Mouse (Mus musculus) heart, postnatal 14 days (tissue): ENCODE results near the gene C2cd2. TPM values are rescaled to one million over a fixed set of nuclear protein-coding genes. Genes with fewer than 3 reads are reported as not detected.
"Not testable (repeated sequence)": the region's sequence is repeated elsewhere in the genome, so short reads cannot be mapped to it uniquely, and the experiment has no call there.

ENCODE experiments used
- DNase-seq, 2 experiments: peaks; one replicate each; pipeline ENCODE4 v3.0.0; 2021 to 2022
- intact Hi-C: fragments of 180-260 bp; cut with DNase I; formaldehyde crosslinking; loops from one replicate; pipeline ENCODE4 v1.15.1; 2025
- total RNA-seq, 2 experiments: library from RNA; stranded (reverse); gene quantifications; 2 replicates each; pipeline ENCODE4 v1.2.3; 2021

The C2cd2 gene
- total RNA-seq, 2 experiments from 2014 or later = 25.1 to 27.3 TPM

GRCm38 (mm10) chr16:97952371-97952770, 10.0 kb downstream of the C2cd2 start:
- no peak for DNase-seq
- intact Hi-C loops = no loop called here

GRCm38 (mm10) chr16:97950061-97950460, 12.3 kb downstream of the C2cd2 start:
- intact Hi-C loops = no loop called here

DNA sequence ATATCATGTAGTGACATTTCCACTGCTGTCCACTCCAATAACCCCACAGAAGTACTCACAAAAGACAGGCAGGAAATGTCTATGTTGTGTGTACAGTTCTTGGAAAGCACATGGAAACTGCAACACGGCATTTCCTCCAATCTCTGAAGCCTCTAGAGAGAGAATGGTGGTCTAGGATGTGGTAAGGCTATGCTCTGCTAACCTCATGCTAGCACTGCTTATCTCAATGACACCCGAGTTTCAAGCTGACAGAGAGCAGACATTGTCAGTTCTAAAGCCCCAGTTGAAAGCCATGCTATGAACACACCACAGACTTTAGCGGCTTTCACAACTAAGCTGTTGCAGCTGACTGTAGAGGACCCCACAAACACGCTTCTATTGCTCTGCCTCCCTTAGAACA, 13.6 kb downstream of the C2cd2 start:
- intact Hi-C loops = no loop called here
- DNase-seq = no peak

More at GRCm38 (mm10) chr16:97950061-97950460, 12.3 kb downstream of the C2cd2 start:
- DNase-seq = no peak

DNA sequence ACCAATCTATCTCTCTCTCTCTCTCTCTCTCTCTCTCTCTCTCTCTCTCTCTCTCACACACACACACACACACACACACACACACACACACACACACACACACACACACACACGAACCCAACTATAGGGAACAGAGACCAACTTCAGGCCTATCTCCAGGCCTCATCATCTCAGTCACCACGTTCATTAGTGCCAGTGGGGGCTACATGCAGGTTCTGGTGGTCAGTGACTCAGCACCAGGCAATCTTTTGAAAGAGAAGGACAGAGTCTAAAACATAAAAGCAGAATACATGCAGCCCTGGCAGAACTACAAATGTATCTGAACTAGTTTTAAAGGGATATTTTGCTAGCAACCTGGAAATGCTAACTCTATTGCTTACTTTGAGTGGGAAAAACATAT, 15.4 kb downstream of the C2cd2 start:
- intact Hi-C loops, DNase-seq: not testable (repeated sequence)

- intact Hi-C loops = no loop called here
- DNase-seq = no peak
Observed at GRCm38 (mm10) chr16:97941844-97942243, 20.6 kb downstream of the C2cd2 start.

DNA sequence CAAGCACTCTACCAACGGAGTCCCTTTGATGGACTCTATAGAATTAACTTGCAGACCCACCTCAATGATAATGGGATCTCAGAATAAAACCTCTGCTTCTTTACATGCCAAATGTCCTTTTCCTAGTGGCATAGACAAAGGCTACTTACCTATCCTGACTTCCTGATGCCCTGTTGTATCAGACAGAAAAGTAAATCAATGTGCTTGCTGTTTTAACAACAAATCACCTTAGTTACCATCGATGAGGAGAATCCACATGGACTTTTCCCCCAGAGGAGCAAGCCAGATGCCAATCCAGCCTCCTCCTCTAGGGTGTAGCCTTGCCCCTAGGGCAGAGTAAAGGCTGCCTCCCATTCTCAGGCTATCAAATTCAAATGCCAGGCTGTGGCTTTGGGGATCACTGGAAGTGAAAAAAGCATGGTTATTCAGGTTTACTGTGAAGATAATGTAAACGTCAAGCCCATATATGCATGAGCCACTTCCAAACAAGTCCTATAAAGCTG, 21.9 kb downstream of the C2cd2 start:
- intact Hi-C loops = no loop called here

DNA sequence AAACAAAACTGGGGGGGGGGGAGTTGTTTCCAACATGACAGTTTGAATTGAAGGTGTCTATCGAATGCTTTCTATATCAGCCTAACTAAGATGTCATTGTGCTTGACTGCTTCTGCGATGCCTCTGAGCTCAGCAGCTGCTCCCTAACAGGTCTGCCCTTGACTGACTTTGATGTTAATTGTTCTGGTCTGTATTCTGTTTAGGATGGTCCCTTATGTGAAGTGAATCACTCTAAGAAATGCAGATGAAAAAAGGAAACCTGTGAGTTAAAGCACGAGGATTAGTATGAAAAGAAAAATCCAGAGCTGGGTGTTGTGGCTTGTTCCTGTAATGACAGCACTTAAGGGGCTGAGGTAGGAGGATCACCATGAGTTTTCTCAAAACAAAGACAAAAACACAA, 26.6 kb downstream of the C2cd2 start:
- intact Hi-C loops = no loop called here
- no peak for DNase-seq

More for the DNA sequence above, 21.9 kb downstream of the C2cd2 start:
- DNase-seq = no peak

DNA sequence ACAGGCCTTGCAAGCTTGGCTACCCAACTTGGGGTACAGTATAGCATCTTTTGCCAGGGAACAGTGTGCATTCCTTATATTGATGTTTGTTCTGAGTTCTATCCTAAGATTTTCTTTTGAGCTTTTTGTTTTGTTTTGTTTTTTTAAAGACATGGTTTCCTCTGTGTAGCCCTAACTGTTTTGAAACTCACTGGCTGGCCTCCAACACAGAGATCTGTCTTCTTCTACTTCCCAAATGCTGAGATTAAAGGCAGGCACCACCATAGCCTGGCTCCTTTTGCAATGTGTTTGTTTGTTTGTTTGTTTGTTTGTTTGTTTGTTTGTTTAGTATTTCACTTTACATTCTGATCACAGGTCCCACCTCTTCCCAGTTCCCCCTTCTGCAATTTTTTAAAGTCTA, 32.2 kb downstream of the C2cd2 start:
- peak; percentile 36 to 40 for DNase-seq
- intact Hi-C loops = no loop called here

- peak; percentile 32 to 40 for DNase-seq
- intact Hi-C loops = no loop called here
Observed at GRCm38 (mm10) chr16:97929520-97929919, 32.9 kb downstream of the C2cd2 start.

DNA sequence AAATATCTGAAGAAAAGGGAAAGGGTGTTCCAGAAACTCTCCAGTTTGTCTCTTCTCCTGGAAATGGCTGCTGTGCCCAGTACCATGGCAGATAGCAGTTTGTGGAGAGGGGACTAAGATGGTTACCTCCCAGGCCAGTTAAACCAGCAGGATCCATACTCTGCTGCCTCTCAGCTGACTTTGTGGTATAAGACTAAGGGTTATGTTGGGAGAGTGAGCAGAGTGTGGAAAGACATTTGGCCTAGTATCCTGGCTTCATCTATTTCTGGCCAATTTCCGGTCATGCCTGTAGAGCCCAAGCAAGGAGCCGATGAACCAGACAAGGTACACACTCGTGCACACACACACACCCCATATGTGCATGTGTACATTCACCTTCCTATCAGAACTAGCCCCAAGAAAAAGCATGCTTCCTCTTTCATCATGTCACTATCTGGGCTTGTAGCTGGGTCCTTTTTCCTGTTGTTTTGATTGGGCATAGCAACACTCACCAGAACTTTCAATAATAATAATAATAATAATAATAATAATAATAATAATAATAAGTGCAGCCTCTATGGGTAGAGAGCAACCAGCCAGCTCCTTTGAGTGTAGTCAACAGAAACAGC, 35.0 kb downstream of the C2cd2 start:
- intact Hi-C loops = no loop called here
- no peak for DNase-seq

GRCm38 (mm10) chr16:97926381-97926780, 36.0 kb downstream of the C2cd2 start:
- no peak for DNase-seq
- intact Hi-C loops = no loop called here

DNA sequence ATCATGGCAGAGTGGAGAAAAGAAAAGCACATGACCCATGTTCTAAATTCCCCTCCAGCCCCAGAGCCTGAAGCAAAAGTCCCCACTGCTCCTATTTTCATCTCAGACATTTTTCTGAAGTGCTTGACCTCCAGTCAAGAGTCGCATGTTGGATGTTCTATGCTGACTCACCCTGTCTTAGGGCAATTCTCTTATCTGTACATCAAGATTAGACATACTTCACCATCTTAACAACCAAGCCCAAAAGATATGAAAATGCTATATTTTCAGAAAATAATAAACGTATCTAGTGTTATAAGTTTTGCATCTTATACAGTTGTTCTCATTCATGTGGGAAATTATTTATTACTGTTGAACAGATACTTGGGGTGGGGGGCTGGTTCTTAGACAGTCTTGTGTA, 36.6 kb downstream of the C2cd2 start:
- intact Hi-C loops = no loop called here
- no peak for DNase-seq

DNA sequence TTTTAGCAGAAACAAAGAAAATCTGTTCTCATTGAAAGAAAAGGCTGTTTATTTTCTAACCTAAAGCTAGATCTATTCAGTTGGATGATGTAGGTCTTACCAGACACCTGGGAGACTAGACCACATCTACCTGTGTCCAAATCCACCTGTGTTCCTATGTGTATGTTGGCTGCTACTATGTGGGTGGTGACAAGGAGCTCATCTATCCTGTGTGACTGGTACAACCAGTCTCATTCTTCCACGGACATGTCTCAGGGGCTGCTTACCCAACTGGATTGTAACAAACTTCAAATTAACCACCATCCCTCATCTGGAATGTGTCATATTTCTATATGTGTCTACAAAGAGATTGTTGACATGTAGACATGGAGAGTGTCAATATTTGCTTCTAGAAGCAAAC, 38.7 kb downstream of the C2cd2 start:
- DNase-seq = no peak
- intact Hi-C loops = loop anchor here (2.0 to 5.0 kb wide), 3 partner anchors 37 to 73 kb away; partner anchors contain the start of gene Prdm15

GRCm38 (mm10) chr16:97922779-97923126, 39.6 kb downstream of the C2cd2 start:
- intact Hi-C loops = loop anchor here (2.0 to 5.0 kb wide), 3 partner anchors 38 to 72 kb away; partner anchors contain the start of gene Prdm15

DNA sequence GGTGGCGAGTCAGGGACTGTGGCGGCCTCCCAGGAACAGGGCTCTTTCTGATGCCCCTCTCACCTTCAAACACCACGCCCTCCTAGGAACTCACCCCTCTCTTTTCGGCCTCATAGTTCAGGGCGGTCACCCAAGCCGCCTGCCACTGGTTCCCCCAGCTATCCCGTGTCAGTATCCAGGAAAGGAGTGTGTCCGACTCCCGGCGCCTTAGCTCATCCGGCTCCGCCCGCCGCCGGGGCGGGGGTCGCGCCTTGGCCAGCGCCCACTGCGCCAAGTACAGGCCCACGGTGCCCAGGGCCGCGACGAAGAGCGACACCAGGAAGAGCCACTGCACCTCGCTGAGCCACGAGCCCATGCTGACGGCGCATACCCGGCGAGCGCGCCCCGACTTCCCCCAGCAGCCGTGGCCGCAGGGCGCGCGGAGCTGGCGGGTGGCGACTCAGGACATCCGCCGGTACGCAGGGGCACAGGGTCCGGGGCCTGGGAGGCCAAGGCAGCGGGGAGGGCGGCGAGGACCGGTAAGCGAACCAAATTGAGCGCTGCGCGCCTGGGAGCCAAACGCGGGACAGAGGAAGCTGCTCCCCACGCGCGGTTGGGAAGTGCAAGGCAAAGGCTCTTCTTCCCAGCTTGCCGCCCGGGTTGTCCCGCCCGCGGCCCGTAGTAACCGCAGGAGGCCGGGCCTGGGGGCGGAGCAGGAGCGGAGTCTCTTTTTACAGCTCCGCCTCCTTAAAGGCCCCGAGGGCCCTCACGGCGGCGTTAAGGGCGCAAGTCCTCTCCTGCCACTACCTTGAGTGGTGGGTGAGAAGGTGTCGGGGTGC, 40.2 kb downstream of the C2cd2 start:
- peak; percentile 91 to 92 for DNase-seq
- intact Hi-C loops = loop anchor here (2.0 to 5.0 kb wide), 3 partner anchors 39 to 71 kb away; partner anchors contain the start of gene Prdm15

More at GRCm38 (mm10) chr16:97922779-97923126, 39.6 kb downstream of the C2cd2 start:
- no peak for DNase-seq

- intact Hi-C loops = loop anchor here (5.0 kb wide), 1 partner anchor 38 kb away; no protein-coding TSS in a partner anchor
- DNase-seq = no peak
Observed at GRCm38 (mm10) chr16:97920621-97921020, 41.8 kb downstream of the C2cd2 start.

DNA sequence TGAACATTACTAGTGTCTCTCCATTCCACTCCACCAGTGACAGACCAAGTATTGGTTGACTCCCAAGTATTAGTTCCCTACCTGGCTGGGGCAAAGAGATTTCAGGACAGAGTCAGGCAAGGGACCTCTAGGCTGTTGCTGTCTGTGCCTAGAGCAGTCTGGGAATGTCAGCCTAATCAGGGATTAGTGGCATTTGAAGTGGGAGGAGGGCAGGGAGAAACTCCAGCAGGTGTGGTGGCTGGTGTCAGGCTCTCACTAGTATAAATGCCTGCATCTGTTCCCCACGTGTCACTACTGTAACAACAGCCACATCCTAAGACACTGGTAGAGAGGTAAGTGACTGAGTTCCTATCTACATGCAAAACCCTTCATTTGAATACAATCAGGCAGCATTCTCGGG, 42.6 kb downstream of the C2cd2 start:
- no peak for DNase-seq
- intact Hi-C loops = loop anchor here (5.0 kb wide), 1 partner anchor 37 kb away; no protein-coding TSS in a partner anchor

GRCm38 (mm10) chr16:97912873-97913272, 49.5 kb downstream of the C2cd2 start:
- DNase-seq = no peak
- intact Hi-C loops = no loop called here

- no peak for DNase-seq
- intact Hi-C loops = no loop called here
Observed at GRCm38 (mm10) chr16:97909356-97909755, 53.0 kb downstream of the C2cd2 start.

GRCm38 (mm10) chr16:97907496-97907895, 54.9 kb downstream of the C2cd2 start:
- intact Hi-C loops = no loop called here
- DNase-seq = no peak

DNA sequence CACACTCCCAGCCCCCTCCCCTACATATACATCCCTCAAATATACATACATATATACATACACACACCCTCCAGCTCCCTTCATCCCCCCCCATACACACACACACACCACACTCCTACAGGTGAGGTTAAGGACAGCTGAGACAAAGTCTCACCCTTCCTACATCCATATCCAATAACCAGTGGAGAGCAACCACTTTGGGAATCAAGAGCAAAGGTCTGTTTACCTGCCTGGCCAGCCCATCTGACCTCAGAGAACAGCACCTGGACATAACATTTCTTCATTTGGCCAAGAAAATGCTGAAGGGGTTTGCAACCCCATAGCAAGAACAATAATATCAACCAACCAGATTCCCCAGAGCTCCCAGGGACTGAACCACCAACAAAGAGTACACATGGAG, 56.1 kb downstream of the C2cd2 start:
- intact Hi-C loops = no loop called here
- DNase-seq = no peak
